Mouse (Mus musculus): ENCODE measurements at regions not wholly inside any gene's neighbourhood (a gene's known extent, or its start where the extent isn't known, plus 50 kb on each side); places are given as distances from the start of the nearest gene placed in this dataset.

GRCm38 (mm10) chr13:52145926-52146325 is 299.4 kb downstream of the Gadd45g start:
- TF ChIP-seq CTCF (IDR thresholded peaks at IDR 0.05; ENCODE audit: low read depth, low read length) (no peak), POLR2A (IDR thresholded peaks at IDR 0.05; ENCODE audit: borderline replicate concordance, low read depth, low read length) (no peak)
